Mouse (Mus musculus) spleen, postnatal 36 days (tissue): ENCODE measurements around the gene D5Ertd579e.
A peak's percentile ranks its signal among the peaks of the same experiment; 100 is the strongest.

Experiments used
- DNase-seq, 2 experiments: peaks; one replicate each; pipeline ENCODE4 v3.0.0; 2022; ENCODE audit warnings: low spot score in 2 of 2, mixed read lengths in 1 of 2

Gene D5Ertd579e

GRCm38 (mm10) chr5:36720710-36721375 lies 25.0 kb upstream of the D5Ertd579e start:
- peak; percentile 51 to 70 for DNase-seq

- no peak for DNase-seq
Observed at GRCm38 (mm10) chr5:36720219-36720618, 24.4 kb upstream of the D5Ertd579e start.

GRCm38 (mm10) chr5:36719601-36720000 lies 23.8 kb upstream of the D5Ertd579e start:
- no peak for DNase-seq

GRCm38 (mm10) chr5:36719135-36719534 lies 23.3 kb upstream of the D5Ertd579e start:
- DNase-seq = no peak

- no peak for DNase-seq
Observed at GRCm38 (mm10) chr5:36717889-36718288, 22.1 kb upstream of the D5Ertd579e start.

GRCm38 (mm10) chr5:36716816-36717215 lies 21.0 kb upstream of the D5Ertd579e start:
- DNase-seq = no peak

GRCm38 (mm10) chr5:36714832-36715231 lies 19.0 kb upstream of the D5Ertd579e start:
- DNase-seq = no peak

GRCm38 (mm10) chr5:36713693-36714092 lies 17.9 kb upstream of the D5Ertd579e start:
- no peak for DNase-seq

- peak; percentile 93 for DNase-seq
Observed at GRCm38 (mm10) chr5:36712553-36713534, 17.0 kb upstream of the D5Ertd579e start.

- no peak for DNase-seq
Observed at GRCm38 (mm10) chr5:36711863-36712262, 16.0 kb upstream of the D5Ertd579e start.

- DNase-seq = no peak
Observed at GRCm38 (mm10) chr5:36705792-36706191, 10.0 kb upstream of the D5Ertd579e start.

GRCm38 (mm10) chr5:36705390-36705789 lies 9.6 kb upstream of the D5Ertd579e start:
- no peak for DNase-seq

- DNase-seq = no peak
Observed at GRCm38 (mm10) chr5:36704684-36705083, 8.9 kb upstream of the D5Ertd579e start.

- no peak for DNase-seq
Observed at GRCm38 (mm10) chr5:36700939-36701620, 5.3 kb upstream of the D5Ertd579e start.

GRCm38 (mm10) chr5:36698689-36699088 lies 2.9 kb upstream of the D5Ertd579e start:
- no peak for DNase-seq

- DNase-seq = no peak
Observed at GRCm38 (mm10) chr5:36698067-36698670, 2.3 kb upstream of the D5Ertd579e start.

- no peak for DNase-seq
Observed at GRCm38 (mm10) chr5:36696504-36697300, 878 bp upstream of the D5Ertd579e start.

GRCm38 (mm10) chr5:36695005-36695404 lies 819 bp downstream of the D5Ertd579e start:
- peak in 1 of 2 experiments; percentile 8 for DNase-seq

GRCm38 (mm10) chr5:36693651-36694050 lies 2.2 kb downstream of the D5Ertd579e start:
- no peak for DNase-seq

- DNase-seq = no peak
Observed at GRCm38 (mm10) chr5:36691423-36691822, 4.4 kb downstream of the D5Ertd579e start.

- no peak for DNase-seq
Observed at GRCm38 (mm10) chr5:36685170-36685569, 10.7 kb downstream of the D5Ertd579e start.
